Mouse (Mus musculus) lung, postnatal 25 days (tissue): ENCODE measurements at regions not wholly inside any gene's neighbourhood (a gene's known extent, or its start where the extent isn't known, plus 50 kb on each side); places are given as distances from the start of the nearest gene placed in this dataset.

Source experiments
- DNase-seq: peaks from one replicate; pipeline ENCODE4 v3.0.0; 2022; ENCODE audit warnings: low spot score

GRCm38 (mm10) chr5:83091483-83091882 is 263.5 kb downstream of the Tecrl start:
- DNase-seq = no peak

- no peak for DNase-seq
These were observed 300.2 kb downstream of the Tecrl start for GRCm38 (mm10) chr5:83054819-83055218.

- DNase-seq = no peak
These were observed 307.8 kb downstream of the Tecrl start for GRCm38 (mm10) chr5:83047214-83047613.

- no peak for DNase-seq
These were observed 325.3 kb downstream of the Tecrl start for GRCm38 (mm10) chr5:83029703-83030102.

- no peak for DNase-seq
These were observed 349.0 kb downstream of the Tecrl start for GRCm38 (mm10) chr5:83006038-83006437.

- DNase-seq = peak; percentile 23
These were observed 365.9 kb downstream of the Tecrl start for GRCm38 (mm10) chr5:82989056-82989455.

GRCm38 (mm10) chr5:82969315-82969714 is 385.7 kb downstream of the Tecrl start:
- DNase-seq = no peak

- no peak for DNase-seq
These were observed 388.2 kb downstream of the Tecrl start for GRCm38 (mm10) chr5:82966824-82967223.

GRCm38 (mm10) chr5:82966180-82966579 is 388.8 kb downstream of the Tecrl start:
- peak; percentile 58 for DNase-seq

GRCm38 (mm10) chr5:82964513-82964912 is 390.5 kb downstream of the Tecrl start:
- no peak for DNase-seq

GRCm38 (mm10) chr5:82956012-82956411 is 399.0 kb downstream of the Tecrl start:
- DNase-seq = no peak

- no peak for DNase-seq
These were observed 407.9 kb downstream of the Tecrl start for GRCm38 (mm10) chr5:82947060-82947459.

- no peak for DNase-seq
These were observed 415.2 kb downstream of the Tecrl start for GRCm38 (mm10) chr5:82939786-82940185.

GRCm38 (mm10) chr5:82899347-82899746 is 455.6 kb downstream of the Tecrl start:
- DNase-seq = no peak

- no peak for DNase-seq
These were observed 456.1 kb downstream of the Tecrl start for GRCm38 (mm10) chr5:82898912-82899311.

GRCm38 (mm10) chr5:82898389-82898788 is 456.6 kb downstream of the Tecrl start:
- no peak for DNase-seq

- no peak for DNase-seq
These were observed 485.7 kb downstream of the Tecrl start for GRCm38 (mm10) chr5:82869264-82869663.

- DNase-seq = no peak
These were observed 490.6 kb downstream of the Tecrl start for GRCm38 (mm10) chr5:82864347-82864746.

GRCm38 (mm10) chr5:82825327-82825726 is 529.7 kb downstream of the Tecrl start:
- DNase-seq = no peak

- DNase-seq = no peak
These were observed 561.8 kb downstream of the Tecrl start for GRCm38 (mm10) chr5:82793197-82793596.
